Mouse (Mus musculus): Measurements from ENCODE around the gene Eif3c.

Gene Eif3c

GRCm38 (mm10) chr7:126566094-126566765 is at the start of gene Eif3c:
Gene Eif3c (minus strand): TSS chr7:126566411.
- peak; percentile 87 to 91 for DNase-seq

GRCm38 (mm10) chr7:126612736-126613135 is 46.5 kb upstream of the Eif3c start:
- no peak for DNase-seq

- DNase-seq, result no peak
These were observed 41.6 kb upstream of the Eif3c start for GRCm38 (mm10) chr7:126607796-126608195.

GRCm38 (mm10) chr7:126607064-126607463 is 40.9 kb upstream of the Eif3c start:
- peak; percentile 47 to 59 for DNase-seq

- no peak for DNase-seq
These were observed 40.4 kb upstream of the Eif3c start for GRCm38 (mm10) chr7:126606611-126607010.

- no peak for DNase-seq
These were observed 36.4 kb upstream of the Eif3c start for GRCm38 (mm10) chr7:126602650-126603049.

- no peak for DNase-seq
These were observed 35.7 kb upstream of the Eif3c start for GRCm38 (mm10) chr7:126601896-126602295.

- no peak for DNase-seq
These were observed 32.7 kb upstream of the Eif3c start for GRCm38 (mm10) chr7:126598919-126599318.

GRCm38 (mm10) chr7:126596414-126596813 is 30.2 kb upstream of the Eif3c start:
- DNase-seq, result no peak

GRCm38 (mm10) chr7:126595890-126596289 is 29.7 kb upstream of the Eif3c start:
- no peak for DNase-seq

- no peak for DNase-seq
These were observed 28.8 kb upstream of the Eif3c start, which contains the start of gene Il27 for GRCm38 (mm10) chr7:126594862-126595561. Gene Il27 (minus strand): TSS chr7:126594941.

GRCm38 (mm10) chr7:126587779-126588178 is 21.6 kb upstream of the Eif3c start:
- DNase-seq, result peak; percentile 63 to 74

GRCm38 (mm10) chr7:126586839-126587238 is 20.6 kb upstream of the Eif3c start:
- peak; percentile 79 to 80 for DNase-seq

- DNase-seq, result no peak
These were observed 19.5 kb upstream of the Eif3c start, which contains the start of gene Cln3 for GRCm38 (mm10) chr7:126585717-126586116. Gene Cln3 (minus strand): TSS chr7:126585817.

GRCm38 (mm10) chr7:126584506-126584977 is 18.3 kb upstream of the Eif3c start, which contains the start of gene Apobr:
Gene Apobr (plus strand): TSS chr7:126584942.
- DNase-seq, result peak; percentile 60 to 63

- DNase-seq, result no peak
These were observed 17.6 kb upstream of the Eif3c start for GRCm38 (mm10) chr7:126583761-126584160.

- DNase-seq, result peak; percentile 88 to 90
These were observed 17.1 kb upstream of the Eif3c start for GRCm38 (mm10) chr7:126583251-126583709.

GRCm38 (mm10) chr7:126582759-126583158 is 16.5 kb upstream of the Eif3c start:
- DNase-seq, result peak; percentile 49

- DNase-seq, result no peak
These were observed 15.4 kb upstream of the Eif3c start for GRCm38 (mm10) chr7:126581661-126582060.

GRCm38 (mm10) chr7:126579172-126579571 is 13.0 kb upstream of the Eif3c start:
- peak; percentile 61 to 63 for DNase-seq

- peak; percentile 40 to 56 for DNase-seq
These were observed 10.7 kb upstream of the Eif3c start for GRCm38 (mm10) chr7:126576946-126577345.

GRCm38 (mm10) chr7:126565693-126566092 is 518 bp downstream of the Eif3c start:
- DNase-seq, result no peak

GRCm38 (mm10) chr7:126556635-126557034 is 9.6 kb downstream of the Eif3c start:
- DNase-seq, result no peak

GRCm38 (mm10) chr7:126554796-126555195 is 11.4 kb downstream of the Eif3c start:
- DNase-seq, result no peak

Measured in lung, adult 18-20 months (tissue).